Mouse (Mus musculus) midbrain, embryonic 11.5 days (tissue): Measurements from ENCODE around the gene Cnksr1. TPM values are rescaled to one million over a fixed set of nuclear protein-coding genes. Genes with fewer than 3 reads are reported as not detected.
A peak's percentile ranks its signal among the peaks of the same experiment; 100 is the strongest.

Experiments used
- ATAC-seq: fragments of 200-750 bp; cut with Nextera tagmentation; 2 replicates; pipeline ENCODE4 v1.8.0; 2017; ENCODE audit warnings: moderate TSS enrichment, moderate library complexity; ENCODE audit not compliant: low FRiP score
- DNase-seq: peaks from one replicate; pipeline ENCODE4 v3.0.0; 2015; ENCODE audit warnings: low spot score; ENCODE audit errors: missing footprints
- H3K27ac ChIP-seq: fragments of 300-500 bp; sonication (generic); 2 replicates; pipeline ENCODE4 v1.5.1; 2014; ENCODE audit warnings: low read depth, low read length
- H3K27me3 ChIP-seq: fragments of 300-500 bp; sonication (generic); 2 replicates; pipeline ENCODE4 v1.6.1; 2014; ENCODE audit warnings: mild to moderate bottlenecking, low read length, moderate library complexity, mixed read lengths; ENCODE audit not compliant: control insufficient read depth, insufficient read depth
- H3K36me3 ChIP-seq: fragments of 300-500 bp; sonication (generic); 2 replicates; pipeline ENCODE4 v1.6.1; 2014; ENCODE audit warnings: mild to moderate bottlenecking, low read length, moderate library complexity, mixed read lengths; ENCODE audit not compliant: control insufficient read depth, insufficient read depth
- H3K4me1 ChIP-seq: fragments of 300-500 bp; sonication (generic); 2 replicates; pipeline ENCODE4 v1.6.1; 2014; ENCODE audit warnings: low read length; ENCODE audit not compliant: control insufficient read depth, insufficient read depth
- H3K4me2 ChIP-seq: fragments of 300-500 bp; sonication (generic); 2 replicates; pipeline ENCODE4 v1.6.1; 2014; ENCODE audit warnings: mild to moderate bottlenecking, moderate library complexity
- H3K4me3 ChIP-seq: fragments of 300-500 bp; sonication (generic); 2 replicates; pipeline ENCODE4 v1.5.1; 2014; ENCODE audit warnings: low read depth, low read length
- H3K9ac ChIP-seq: fragments of 300-500 bp; sonication (generic); 2 replicates; pipeline ENCODE4 v1.6.1; 2014; ENCODE audit warnings: low read length
- H3K9me3 ChIP-seq: fragments of 300-500 bp; sonication (generic); 2 replicates; pipeline ENCODE4 v1.6.1; 2016; ENCODE audit warnings: low read length; ENCODE audit not compliant: control insufficient read depth
- WGBS: fragments of 180-500 bp; shearing (Covaris S2); extraction: QIAGEN DNeasy Blood & Tissue Kit; methylation state at CpG from one replicate; pipeline ENCODE4 v1.1.7; 2014; 5-methylcytosine and 5-hydroxymethylcytosine counted together
- polyA plus RNA-seq: library from polyadenylated mRNA; unstranded; fragments of >200 nt; fragmentation: Nextera tagmentation; extraction: Ambion mirVana; gene quantifications from 2 replicates; pipeline ENCODE4 v1.2.1, GENCODE M21; 2014

Gene Cnksr1
- polyA plus RNA-seq, 1 experiment from 2014 or later = 0.05 TPM

GRCm38 (mm10) chr4:134249651-134250050 lies 11.5 kb upstream of the Cnksr1 start:
- under 1% methylated on average over 30 of the region's 30 CpGs for WGBS
- peaks cover 42% of the 10 kb centered on the region for H3K4me1 ChIP-seq
- peak overlapping the region; percentile 43; the same call in 1 of the 2 replicates for H3K9ac ChIP-seq
- H3K4me3 ChIP-seq = peak overlapping the region; percentile 28
- ATAC-seq (peak; percentile 38), DNase-seq (no peak)
- H3K27me3 ChIP-seq = peaks cover 52% of the 10 kb centered on the region
- H3K9me3 ChIP-seq = no peaks in the 10 kb centered on the region
- H3K36me3 ChIP-seq = no peaks in the 10 kb centered on the region
- H3K27ac ChIP-seq = no peak overlapping the region
- H3K4me2 ChIP-seq = peak overlapping the region; percentile 55

GRCm38 (mm10) chr4:134246719-134247258 lies 8.6 kb upstream of the Cnksr1 start, which contains the start of gene Gm30191:
Gene Gm30191 (plus strand): TSS chr4:134246935.
- Histone ChIP-seq H3K4me1 (peaks cover 34% of the 10 kb centered on the region), H3K4me3 (peak within 1 kb of the TSS; percentile 89), H3K27me3 (peaks cover 32% of the 10 kb centered on the region), H3K36me3 (no peaks in the 10 kb centered on the region), H3K4me2 (peak within 1 kb of the TSS; percentile 96), H3K27ac (no peak within 1 kb of the TSS), H3K9ac (peak within 1 kb of the TSS; percentile 39; the same call in 1 of the 2 replicates), H3K9me3 (no peaks in the 10 kb centered on the region)
- no peak for ATAC-seq
- no peak for DNase-seq
- 69% methylated on average over 7 of the region's 7 CpGs for WGBS

GRCm38 (mm10) chr4:134246256-134246655 lies 8.1 kb upstream of the Cnksr1 start:
- Histone ChIP-seq H3K27me3 (peaks cover 27% of the 10 kb centered on the region), H3K4me3 (no peak overlapping the region), H3K36me3 (no peaks in the 10 kb centered on the region), H3K27ac (no peak overlapping the region), H3K9ac (no peak overlapping the region; the same call in 1 of the 2 replicates), H3K4me1 (peaks cover 29% of the 10 kb centered on the region), H3K4me2 (no peak overlapping the region; the same call in 1 of the 2 replicates), H3K9me3 (no peaks in the 10 kb centered on the region)
- 20% methylated on average over 4 of the region's 4 CpGs for WGBS
- DNase-seq = no peak
- ATAC-seq = no peak

GRCm38 (mm10) chr4:134245148-134245843 lies 7.1 kb upstream of the Cnksr1 start, which contains the start of gene Zfp593:
Gene Zfp593 (minus strand): TSS chr4:134245592.
- peaks cover 20% of the 10 kb centered on the region for H3K4me1 ChIP-seq
- H3K27ac ChIP-seq = no peak within 1 kb of the TSS
- WGBS = 0% methylated on average over 60 of the region's 60 CpGs
- peak; percentile 100 for DNase-seq
- H3K9me3 ChIP-seq = no peaks in the 10 kb centered on the region
- peak within 1 kb of the TSS; percentile 89 for H3K4me3 ChIP-seq
- peak within 1 kb of the TSS; percentile 82 for H3K9ac ChIP-seq
- peak; percentile 84 for ATAC-seq
- no peaks in the 10 kb centered on the region for H3K36me3 ChIP-seq
- peaks cover 17% of the 10 kb centered on the region for H3K27me3 ChIP-seq
- peak within 1 kb of the TSS; percentile 96 for H3K4me2 ChIP-seq

GRCm38 (mm10) chr4:134243516-134244250 lies 5.5 kb upstream of the Cnksr1 start, which contains the start of gene E130218I03Rik:
Gene E130218I03Rik (plus strand): TSS chr4:134243662.
- H3K4me3 ChIP-seq = peak within 1 kb of the TSS; percentile 89; the same call in 1 of the 2 replicates
- peaks cover 4% of the 10 kb centered on the region; the same call in 1 of the 2 replicates for H3K27me3 ChIP-seq
- H3K9ac ChIP-seq = peak within 1 kb of the TSS; percentile 82; the same call in 1 of the 2 replicates
- H3K9me3 ChIP-seq = no peaks in the 10 kb centered on the region
- peak; percentile 62 for DNase-seq
- H3K27ac ChIP-seq = no peak within 1 kb of the TSS
- H3K4me1 ChIP-seq = peaks cover 13% of the 10 kb centered on the region
- WGBS = 94% methylated on average over 17 of the region's 17 CpGs
- peak within 1 kb of the TSS; percentile 96 for H3K4me2 ChIP-seq
- H3K36me3 ChIP-seq = no peaks in the 10 kb centered on the region
- ATAC-seq = no peak

- Histone ChIP-seq H3K9ac (no peak overlapping the region), H3K9me3 (no peaks in the 10 kb centered on the region), H3K4me1 (no peaks in the 10 kb centered on the region), H3K27ac (no peak overlapping the region), H3K4me3 (no peak overlapping the region), H3K27me3 (peaks cover 7% of the 10 kb centered on the region; the same call in 1 of the 2 replicates), H3K36me3 (no peaks in the 10 kb centered on the region), H3K4me2 (no peak overlapping the region)
- no peak for ATAC-seq
- WGBS = 13% methylated on average over 10 of the region's 10 CpGs
- no peak for DNase-seq
Measured at GRCm38 (mm10) chr4:134238686-134239085, 487 bp upstream of the Cnksr1 start.

- H3K36me3 ChIP-seq = no peaks in the 10 kb centered on the region
- H3K27ac ChIP-seq = no peak overlapping the region
- H3K9ac ChIP-seq = no peak overlapping the region
- ATAC-seq (no peak), DNase-seq (no peak)
- WGBS = 25% methylated on average over 19 of the region's 19 CpGs
- H3K27me3 ChIP-seq = peaks cover 7% of the 10 kb centered on the region; the same call in 1 of the 2 replicates
- no peaks in the 10 kb centered on the region for H3K4me1 ChIP-seq
- H3K4me3 ChIP-seq = no peak overlapping the region
- no peak overlapping the region for H3K4me2 ChIP-seq
- no peaks in the 10 kb centered on the region for H3K9me3 ChIP-seq
Measured at GRCm38 (mm10) chr4:134237582-134238278, 469 bp downstream of the Cnksr1 start.

GRCm38 (mm10) chr4:134234876-134235275 lies 3.3 kb downstream of the Cnksr1 start:
- Histone ChIP-seq H3K27ac (no peak overlapping the region), H3K27me3 (peaks cover 7% of the 10 kb centered on the region; the same call in 1 of the 2 replicates), H3K9me3 (no peaks in the 10 kb centered on the region), H3K4me2 (no peak overlapping the region), H3K4me1 (no peaks in the 10 kb centered on the region), H3K4me3 (no peak overlapping the region), H3K36me3 (no peaks in the 10 kb centered on the region), H3K9ac (no peak overlapping the region)
- ATAC-seq (no peak), DNase-seq (no peak)
- 81% methylated on average over 5 of the region's 5 CpGs for WGBS
